Mouse (Mus musculus) G1E (cell line): ENCODE results near the gene Cnst. TPM values are rescaled to one million over a fixed set of nuclear protein-coding genes. Genes with fewer than 3 reads are reported as not detected.

Experiments used
- ATAC-seq: 2 replicates; pipeline ENCODE4 v1.8.0; 2016; ENCODE audit warnings: mild to moderate bottlenecking; ENCODE audit not compliant: insufficient number of reproducible peaks, poor library complexity, low FRiP score, severe bottlenecking; ENCODE audit errors: extremely low read depth
- DNase-seq: peaks from one replicate; pipeline ENCODE4 v3.0.0; 2012; ENCODE audit warnings: low spot score
- H3K27me3 ChIP-seq: 2 replicates; pipeline ENCODE4 v1.6.1; 2012; ENCODE audit warnings: mild to moderate bottlenecking, low read length, inconsistent platforms; ENCODE audit not compliant: insufficient read depth
- H3K36me3 ChIP-seq: replicated peaks from 2 replicates; pipeline ENCODE3; 2012; ENCODE audit warnings: mild to moderate bottlenecking, inconsistent platforms
- H3K4me1 ChIP-seq: 2 replicates; pipeline ENCODE4 v1.6.1; 2012; ENCODE audit warnings: low read depth, low read length, inconsistent platforms, mixed read lengths; ENCODE audit not compliant: insufficient read depth
- H3K4me3 ChIP-seq: 2 replicates; pipeline ENCODE4 v1.5.1; 2012; ENCODE audit warnings: low read depth, mild to moderate bottlenecking, inconsistent platforms, low read length, moderate library complexity, mixed read lengths
- H3K9me3 ChIP-seq: replicated peaks from 2 replicates; pipeline ENCODE4 v1.6.1; 2012; ENCODE audit warnings: inconsistent platforms
- CTCF ChIP-seq: IDR thresholded peaks from 2 replicates; pipeline ENCODE4 v1.5.1; 2012; ENCODE audit warnings: low read depth, low read length, inconsistent platforms, mixed read lengths
- GATA1 ChIP-seq: IDR thresholded peaks from 2 replicates; pipeline ENCODE4 v1.6.1; 2012; ENCODE audit warnings: borderline replicate concordance, low read length, inconsistent platforms, mixed read lengths
- GATA2 ChIP-seq: IDR thresholded peaks from 2 replicates; pipeline ENCODE4 v1.6.1; 2012; ENCODE audit warnings: low read depth, low read length, inconsistent platforms, borderline replicate concordance
- POLR2AphosphoS5 ChIP-seq: IDR thresholded peaks from 2 replicates; pipeline ENCODE4 v1.6.1; 2012; ENCODE audit warnings: low read depth, low read length, inconsistent platforms; ENCODE audit not compliant: insufficient replicate concordance
- TAL1 ChIP-seq: conservative IDR thresholded peaks from 2 replicates; pipeline ENCODE4 v1.6.1; 2012; ENCODE audit warnings: low read depth, low read length, inconsistent platforms, mixed read lengths
- polyA plus RNA-seq: library from polyadenylated mRNA; stranded (reverse); fragments of >175 nt; gene quantifications from 2 replicates; pipeline ENCODE4 v1.2.3, GENCODE M21; 2012
- total RNA-seq, 2 experiments: library from RNA; stranded (forward) in 1 of 2; stranded (reverse) in 1 of 2; fragments of 200-1000 nt in 1 of 2; fragments of >200 nt in 1 of 2; fragmentation: Nextera tagmentation in 1 of 2; gene quantifications; 2 replicates each; pipeline ENCODE4 v1.2.3; 2014 to 2017

Gene Cnst
- total and polyA plus RNA-seq, 3 experiments = 14.4 to 32.9 (median 27.1) TPM

DNA sequence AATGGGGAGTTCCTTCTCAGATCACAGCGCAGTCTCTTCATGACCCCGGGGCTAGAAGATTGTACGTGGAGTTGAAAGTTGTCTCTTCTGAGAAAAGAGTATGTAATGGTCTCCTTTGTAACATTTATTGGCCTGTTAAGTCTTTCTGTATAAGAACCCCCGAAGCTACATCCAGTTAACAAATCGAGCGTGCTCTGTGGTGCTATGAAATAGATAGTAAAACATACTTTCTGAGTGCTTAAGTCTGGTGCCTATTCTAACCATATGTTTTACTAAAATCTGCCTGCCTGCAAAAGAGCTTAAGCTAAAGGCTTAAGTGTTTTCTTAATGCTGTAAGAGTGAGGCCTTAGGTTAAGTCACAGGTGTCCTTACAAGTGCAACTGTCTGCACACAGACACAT, 66.2 kb downstream of the Cnst start:
- Histone ChIP-seq H3K27me3 (no peaks in the 10 kb centered on the region), H3K9me3 (no peaks in the 10 kb centered on the region), H3K4me1 (peaks cover 25% of the 10 kb centered on the region), H3K4me3 (no peak overlapping the region), H3K36me3 (peaks cover 83% of the 10 kb centered on the region)
- ATAC-seq (no peak), DNase-seq (no peak)
- TF ChIP-seq TAL1 (no peak), GATA1 (no peak), CTCF (no peak), POLR2AphosphoS5 (no peak), GATA2 (no peak)

DNA sequence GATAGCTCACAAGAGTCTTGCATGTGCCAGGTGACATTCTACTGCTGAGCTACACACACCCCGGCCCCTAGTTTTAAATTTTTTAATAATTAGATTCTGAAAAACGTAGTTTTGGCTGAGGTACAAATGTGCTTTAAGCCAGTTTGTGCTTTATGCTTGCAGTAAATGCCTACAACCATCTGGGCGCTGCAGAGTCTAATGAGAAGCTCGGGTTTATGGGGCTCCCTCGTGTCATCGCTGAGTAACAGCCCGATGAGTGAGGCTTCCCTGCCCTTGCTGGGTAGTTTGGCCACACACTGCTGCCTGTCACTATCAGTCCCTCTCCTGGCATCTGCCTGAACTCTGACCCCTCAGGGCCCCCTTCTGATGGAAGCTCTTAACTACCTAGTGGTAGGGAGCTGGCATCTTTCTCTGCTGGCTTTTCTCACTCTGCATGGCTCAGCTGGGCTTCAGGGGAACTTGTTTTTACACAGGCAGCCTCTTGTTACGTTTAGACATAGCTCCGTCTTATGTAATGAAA, 66.9 kb downstream of the Cnst start:
- H3K27me3 ChIP-seq = no peaks in the 10 kb centered on the region
- no peak overlapping the region for H3K4me3 ChIP-seq
- TF ChIP-seq TAL1 (no peak), GATA1 (no peak), POLR2AphosphoS5 (no peak), CTCF (no peak), GATA2 (no peak)
- no peak for ATAC-seq
- peaks cover 86% of the 10 kb centered on the region for H3K36me3 ChIP-seq
- H3K4me1 ChIP-seq = peaks cover 25% of the 10 kb centered on the region
- no peak for DNase-seq
- H3K9me3 ChIP-seq = no peaks in the 10 kb centered on the region

DNA sequence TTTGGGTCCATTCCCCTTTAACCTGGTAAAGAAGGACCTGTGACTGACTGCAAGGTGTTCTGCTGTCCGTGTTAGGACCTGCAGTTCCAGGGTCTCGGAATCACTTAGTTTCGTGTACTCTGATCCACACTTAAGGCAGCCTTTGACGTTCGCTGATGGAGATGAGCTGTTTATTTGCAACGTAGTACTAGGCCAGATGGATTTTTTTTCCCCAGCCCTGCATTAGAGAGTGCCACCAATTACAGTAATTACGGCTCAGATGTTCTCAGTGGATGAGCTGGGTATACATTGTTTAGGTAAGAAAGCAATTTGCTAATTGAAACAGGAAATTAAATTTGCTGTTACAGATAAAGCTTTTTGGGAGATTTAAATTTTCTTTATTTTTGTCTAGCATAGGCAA, 71.3 kb downstream of the Cnst start:
- TF ChIP-seq POLR2AphosphoS5 (no peak), CTCF (no peak), GATA1 (no peak), GATA2 (no peak), TAL1 (no peak)
- ATAC-seq = no peak
- H3K27me3 ChIP-seq = no peaks in the 10 kb centered on the region
- H3K4me3 ChIP-seq = no peak overlapping the region
- no peak for DNase-seq
- H3K36me3 ChIP-seq = peaks cover 89% of the 10 kb centered on the region
- no peaks in the 10 kb centered on the region for H3K9me3 ChIP-seq
- H3K4me1 ChIP-seq = peaks cover 6% of the 10 kb centered on the region

DNA sequence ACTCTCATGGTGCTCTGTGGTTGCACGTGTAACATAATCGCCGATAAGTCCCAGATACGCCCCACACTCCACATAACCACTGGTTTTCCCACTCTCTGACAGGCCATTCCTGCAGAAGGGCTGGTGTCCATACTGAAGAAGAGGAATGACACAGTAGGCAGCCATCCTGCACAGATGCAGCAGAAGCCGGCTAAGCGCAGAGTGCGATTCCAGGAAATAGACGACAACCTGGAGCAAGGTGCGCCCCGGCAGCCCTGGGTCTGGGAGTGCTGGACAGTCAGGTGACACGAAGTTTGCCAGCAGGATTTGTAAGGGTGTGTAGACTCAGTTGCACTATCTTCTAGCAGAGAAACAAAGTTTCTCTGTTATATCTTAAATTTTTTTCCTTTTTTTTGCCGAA, 76.5 kb downstream of the Cnst start:
- Histone ChIP-seq H3K4me1 (peaks cover 16% of the 10 kb centered on the region), H3K4me3 (no peak overlapping the region), H3K36me3 (peaks cover 87% of the 10 kb centered on the region), H3K27me3 (no peaks in the 10 kb centered on the region), H3K9me3 (no peaks in the 10 kb centered on the region)
- ATAC-seq = no peak
- DNase-seq = no peak
- TF ChIP-seq TAL1 (no peak), CTCF (no peak), POLR2AphosphoS5 (no peak), GATA2 (no peak), GATA1 (no peak)

DNA sequence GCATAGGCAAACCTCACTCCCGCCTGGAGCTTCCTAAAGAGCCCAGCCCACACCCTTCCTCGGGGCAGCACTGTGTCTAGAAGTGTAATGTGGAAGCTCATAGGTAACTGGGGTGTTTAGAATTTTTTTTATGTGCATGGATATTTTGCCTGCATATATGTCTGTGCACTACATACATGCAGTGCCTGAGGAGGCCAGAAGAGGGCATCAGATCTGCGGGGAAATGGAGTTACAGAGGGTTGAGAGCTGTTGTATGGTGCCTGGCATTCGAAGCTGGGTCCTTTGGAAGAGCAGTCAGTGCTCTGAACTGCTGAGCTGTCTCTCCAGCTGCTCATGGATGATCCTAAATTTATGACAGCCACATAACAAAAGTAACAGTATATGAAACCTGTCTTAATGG, 77.5 kb downstream of the Cnst start:
- no peak for DNase-seq
- Histone ChIP-seq H3K36me3 (peaks cover 86% of the 10 kb centered on the region), H3K4me3 (no peak overlapping the region), H3K27me3 (no peaks in the 10 kb centered on the region), H3K9me3 (no peaks in the 10 kb centered on the region), H3K4me1 (peaks cover 26% of the 10 kb centered on the region)
- TF ChIP-seq POLR2AphosphoS5 = no peak
- peak; percentile 73 for TF ChIP-seq CTCF
- ATAC-seq = no peak

DNA sequence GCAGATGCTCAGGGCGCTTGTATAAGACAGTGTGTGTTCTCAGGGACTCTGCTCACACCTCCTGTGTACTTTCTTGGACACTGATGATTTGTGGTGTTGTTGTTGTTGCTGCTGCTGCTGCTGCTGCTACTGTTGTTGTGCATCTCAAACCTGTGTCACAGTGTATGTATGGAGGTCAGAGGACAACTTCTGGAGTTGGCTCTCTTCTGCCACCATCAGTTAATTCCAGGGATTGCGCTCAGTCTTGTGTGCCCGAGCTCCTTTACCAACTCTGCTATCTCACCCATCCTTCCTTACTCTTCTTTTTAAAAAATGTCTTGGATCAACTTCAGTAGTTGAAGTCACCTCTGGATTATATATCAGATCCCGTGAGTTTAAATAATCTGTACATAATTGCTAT, 78.2 kb downstream of the Cnst start:
- ATAC-seq (peak; percentile 54; the same call in 1 of the 2 replicates), DNase-seq (no peak)
- peaks cover 82% of the 10 kb centered on the region for H3K36me3 ChIP-seq
- no peaks in the 10 kb centered on the region for H3K9me3 ChIP-seq
- H3K4me1 ChIP-seq = peaks cover 30% of the 10 kb centered on the region
- H3K27me3 ChIP-seq = no peaks in the 10 kb centered on the region
- TF ChIP-seq GATA1 = no peak
- TF ChIP-seq CTCF = no peak
- no peak for TF ChIP-seq POLR2AphosphoS5
- no peak for TF ChIP-seq GATA2
- no peak for TF ChIP-seq TAL1
- no peak overlapping the region for H3K4me3 ChIP-seq

DNA sequence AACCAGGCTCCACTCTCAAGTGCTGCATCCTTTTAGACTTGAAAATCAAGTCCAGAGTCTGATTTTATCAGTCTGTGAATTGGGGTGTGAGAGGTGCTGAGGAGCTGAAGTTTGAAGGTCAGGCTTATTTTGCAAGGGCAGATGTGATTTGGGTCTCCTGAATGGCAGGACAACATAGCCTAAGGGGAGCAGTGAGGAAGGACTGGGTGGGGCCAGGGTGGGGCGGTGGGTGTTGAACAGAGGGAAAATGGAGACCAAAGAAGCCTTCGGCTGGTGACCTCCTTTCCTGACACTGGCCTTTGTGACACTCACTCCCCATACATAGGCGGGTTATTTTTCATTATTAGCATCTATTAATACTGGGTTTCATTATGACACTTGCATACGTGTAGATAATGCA, 81.7 kb downstream of the Cnst start:
- Histone ChIP-seq H3K4me1 (peaks cover 25% of the 10 kb centered on the region), H3K9me3 (no peaks in the 10 kb centered on the region), H3K27me3 (no peaks in the 10 kb centered on the region), H3K4me3 (no peak overlapping the region), H3K36me3 (peaks cover 55% of the 10 kb centered on the region)
- DNase-seq (no peak), ATAC-seq (no peak)
- TF ChIP-seq POLR2AphosphoS5 (no peak), CTCF (no peak), GATA1 (no peak), GATA2 (no peak), TAL1 (no peak)
